Mouse (Mus musculus) urinary bladder, postnatal 36 days (tissue): ENCODE measurements at regions not wholly inside any gene's neighbourhood (a gene's known extent, or its start where the extent isn't known, plus 50 kb on each side); places are given as distances from the start of the nearest gene placed in this dataset.
A peak's percentile ranks its signal among the peaks of the same experiment; 100 is the strongest.

Experiments
- DNase-seq, 2 experiments: peaks; one replicate each; pipeline ENCODE4 v3.0.0; 2022; ENCODE audit warnings: low spot score in 2 of 2, mixed read lengths in 1 of 2

- no peak for DNase-seq
Measured at GRCm38 (mm10) chr5:74121861-74122630, 53.8 kb upstream of the Usp46 start.

GRCm38 (mm10) chr5:74126015-74126896 lies 58.0 kb upstream of the Usp46 start:
- peak in 1 of 2 experiments; percentile 64 for DNase-seq

- no peak for DNase-seq
Measured at GRCm38 (mm10) chr5:74127518-74127917, 59.3 kb upstream of the Usp46 start.

- no peak for DNase-seq
Measured at GRCm38 (mm10) chr5:74129636-74130035, 61.4 kb upstream of the Usp46 start.

- DNase-seq = no peak
Measured at GRCm38 (mm10) chr5:74132671-74133070, 62.4 kb upstream of the Rasl11b start.

GRCm38 (mm10) chr5:74136377-74136776 lies 58.7 kb upstream of the Rasl11b start:
- DNase-seq = peak; percentile 49 to 56

GRCm38 (mm10) chr5:74136868-74137439 lies 58.1 kb upstream of the Rasl11b start:
- peak in 1 of 2 experiments; percentile 40 for DNase-seq

GRCm38 (mm10) chr5:74143994-74144393 lies 51.1 kb upstream of the Rasl11b start:
- DNase-seq = no peak

- DNase-seq = no peak
Measured at GRCm38 (mm10) chr5:74144765-74145164, 50.3 kb upstream of the Rasl11b start.
